Mouse (Mus musculus): Measurements from ENCODE around the gene 4930524B15Rik.
"Not testable (repeated sequence)": the region's sequence is repeated elsewhere in the genome, so short reads cannot be mapped to it uniquely, and the experiment has no call there.

- TF ChIP-seq CTCF (IDR thresholded peaks at IDR 0.05; ENCODE audit: insufficient read depth, low read length); POLR2A (IDR thresholded peaks at IDR 0.05; ENCODE audit: borderline replicate concordance, extremely low read depth, low read depth, low read length): not testable (repeated sequence)
These were observed 14.7 kb downstream of the 4930524B15Rik start for GRCm38 (mm10) chr11:31980089-31980488.

Data from lung, adult 2 months (tissue).